Mouse (Mus musculus): Measurements from ENCODE around the gene A730071L15Rik.

GRCm38 (mm10) chr11:6160663-6161271 lies 39.1 kb upstream of the A730071L15Rik start:
- TF ChIP-seq POLR2A (IDR thresholded peaks at IDR 0.05; ENCODE audit: insufficient read depth, low read depth, low read length) (no peak), CTCF (IDR thresholded peaks at IDR 0.05; ENCODE audit: insufficient read depth, low read depth, low read length) (no peak)
